Mouse (Mus musculus) heart, adult 8-10 months (tissue): ENCODE measurements around the gene Nubp1. TPM values are rescaled to one million over a fixed set of nuclear protein-coding genes. Genes with fewer than 3 reads are reported as not detected.

ENCODE experiments used
- DNase-seq: peaks from one replicate; pipeline ENCODE4 v3.0.0; 2022; ENCODE audit warnings: low spot score
- total RNA-seq, 4 experiments: library from RNA; stranded (reverse); gene quantifications; 2 replicates each; pipeline ENCODE4 v1.2.4; 2022

Nubp1 gene
- total RNA-seq, 4 experiments from 2014 or later = 7.0 to 10.0 (median 8.5) TPM

- no peak for DNase-seq
Measured at GRCm38 (mm10) chr16:10468201-10468600, 56.5 kb downstream of the Nubp1 start.

- no peak for DNase-seq
Measured at GRCm38 (mm10) chr16:10471950-10472349, 60.2 kb downstream of the Nubp1 start.

Other genes with a start within 250 kb of the Nubp1 start
- gene Rpl39l, start 241.7 kb upstream of the Nubp1 start, total RNA-seq = not detected
- not detected for gene Atf7ip2, start 219.2 kb upstream of the Nubp1 start, total RNA-seq
- gene Emp2, start 98.0 kb upstream of the Nubp1 start, total RNA-seq = 10 to 100 TPM; 32.6 to 40.9 (median 37.7) TPM
- gene Tekt5, start 16.5 kb upstream of the Nubp1 start, total RNA-seq = under 1 TPM in 1 of 4 experiments, not detected in 3; 0.22 TPM
- gene Tvp23a, start 35.4 kb downstream of the Nubp1 start, total RNA-seq = under 1 TPM in 3 of 4 experiments, not detected in 1; 0.16 to 0.66 (median 0.28) TPM
- under 1 TPM; 0.35 to 0.92 (median 0.67) TPM for gene Ciita, start 68.1 kb downstream of the Nubp1 start, total RNA-seq
- gene Dexi, start 131.1 kb downstream of the Nubp1 start, total RNA-seq = 10 to 100 TPM; 36.4 to 38.7 (median 37.3) TPM
- gene Clec16a, start 133.4 kb downstream of the Nubp1 start, total RNA-seq = 10 to 100 TPM; 54.8 to 71.3 (median 63.2) TPM